Mouse (Mus musculus) neural tube, embryonic 12.5 days (tissue): Measurements from ENCODE around the gene B430306N03Rik. TPM values are rescaled to one million over a fixed set of nuclear protein-coding genes. Genes with fewer than 3 reads are reported as not detected.
"Not testable (repeated sequence)": the region's sequence is repeated elsewhere in the genome, so short reads cannot be mapped to it uniquely, and the experiment has no call there.

Experiments
- ATAC-seq: fragments of 200-750 bp; cut with Nextera tagmentation; 2 replicates; pipeline ENCODE4 v1.8.0; 2017; ENCODE audit warnings: low read depth, mild to moderate bottlenecking, moderate TSS enrichment, moderate library complexity; ENCODE audit not compliant: low FRiP score
- H3K27ac ChIP-seq: fragments of 300-500 bp; sonication (generic); 2 replicates; pipeline ENCODE4 v1.5.1; 2016
- H3K27me3 ChIP-seq: fragments of 300-500 bp; sonication (generic); replicated peaks from 2 replicates; pipeline ENCODE4 v1.6.1; 2016; ENCODE audit warnings: mild to moderate bottlenecking
- H3K36me3 ChIP-seq: fragments of 300-500 bp; sonication (generic); 2 replicates; pipeline ENCODE4 v1.6.1; 2016; ENCODE audit warnings: mild to moderate bottlenecking
- H3K4me1 ChIP-seq: fragments of 300-500 bp; sonication (generic); 2 replicates; pipeline ENCODE4 v1.6.1; 2016
- H3K4me2 ChIP-seq: fragments of 300-500 bp; sonication (generic); replicated peaks from 2 replicates; pipeline ENCODE4 v1.6.1; 2016; ENCODE audit warnings: mild to moderate bottlenecking
- H3K4me3 ChIP-seq: fragments of 300-500 bp; sonication (generic); 2 replicates; pipeline ENCODE4 v1.5.1; 2016
- H3K9ac ChIP-seq: fragments of 300-500 bp; sonication (generic); 2 replicates; pipeline ENCODE4 v1.6.1; 2016; ENCODE audit warnings: mild to moderate bottlenecking
- H3K9me3 ChIP-seq: fragments of 300-500 bp; sonication (generic); 2 replicates; pipeline ENCODE4 v1.6.1; 2016; ENCODE audit warnings: mild to moderate bottlenecking
- whole genome bisulfite sequencing: fragments of 180-500 bp; shearing (Covaris S2); methylation state at CpG from one replicate; pipeline ENCODE4 v1.1.7; 2016; 5-methylcytosine and 5-hydroxymethylcytosine counted together
- polyA plus RNA-seq: library from polyadenylated mRNA; unstranded; fragments of >200 nt; fragmentation: Nextera tagmentation; extraction: Ambion mirVana; gene quantifications from 2 replicates; pipeline ENCODE4 v1.2.1, GENCODE M21; 2016

B430306N03Rik gene
- polyA plus RNA-seq, 1 experiment from 2014 or later = not detected

DNA sequence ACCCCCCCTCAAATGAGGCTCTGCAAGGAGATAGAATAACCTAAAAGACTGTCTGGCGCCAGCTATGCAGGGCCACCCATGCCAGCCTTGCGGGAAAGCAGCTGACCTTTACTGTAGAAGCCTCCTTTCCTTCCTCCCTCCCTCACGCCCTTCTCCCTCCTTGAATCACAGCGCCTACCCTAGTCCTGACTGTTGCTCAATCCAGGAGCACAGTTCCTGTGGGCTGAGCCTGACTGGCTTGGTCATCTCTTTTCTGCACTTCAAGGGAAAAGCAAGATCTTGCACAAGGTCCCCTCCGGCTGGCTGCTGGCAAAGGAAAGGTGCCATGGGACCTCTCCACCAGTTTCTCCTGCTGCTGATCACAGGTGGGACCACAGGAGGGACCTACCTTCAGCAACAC, 30.3 kb downstream of the B430306N03Rik start, which contains the start of gene Trem2:
Gene Trem2, plus strand, starts transcription at position 171 of the 400 bp plus-strand sequence.
- Histone ChIP-seq H3K27me3 (no peaks in the 10 kb centered on the region), H3K9me3 (no peaks in the 10 kb centered on the region), H3K27ac (no peak within 1 kb of the TSS), H3K4me1 (no peaks in the 10 kb centered on the region), H3K4me3 (no peak within 1 kb of the TSS), H3K4me2 (no peak within 1 kb of the TSS), H3K36me3 (no peaks in the 10 kb centered on the region), H3K9ac (no peak within 1 kb of the TSS)
- no peak for ATAC-seq
- WGBS = 79% methylated on average over 5 of the region's 5 CpGs

DNA sequence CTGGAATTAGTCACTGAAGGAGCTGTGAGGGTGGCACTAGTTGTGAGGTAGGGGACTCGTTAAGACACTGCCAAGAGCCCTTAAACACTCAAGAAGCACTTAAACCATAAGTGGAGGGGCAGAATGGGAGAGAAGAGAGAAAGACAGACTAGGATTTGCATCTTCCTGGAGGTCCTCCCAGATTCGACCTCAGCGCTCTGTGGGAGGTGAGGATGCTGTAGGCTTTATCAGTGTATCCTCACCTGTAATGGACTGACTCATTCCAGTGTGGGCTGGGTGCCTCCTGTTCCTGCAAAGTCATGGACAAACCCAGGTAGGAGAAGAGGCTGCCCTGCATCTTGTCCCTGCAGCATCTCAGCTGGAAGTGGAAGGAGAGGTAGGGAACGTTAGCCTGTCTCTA, 30.9 kb downstream of the B430306N03Rik start:
- no peaks in the 10 kb centered on the region for H3K9me3 ChIP-seq
- WGBS = 65% methylated on average over 4 of the region's 4 CpGs

DNA sequence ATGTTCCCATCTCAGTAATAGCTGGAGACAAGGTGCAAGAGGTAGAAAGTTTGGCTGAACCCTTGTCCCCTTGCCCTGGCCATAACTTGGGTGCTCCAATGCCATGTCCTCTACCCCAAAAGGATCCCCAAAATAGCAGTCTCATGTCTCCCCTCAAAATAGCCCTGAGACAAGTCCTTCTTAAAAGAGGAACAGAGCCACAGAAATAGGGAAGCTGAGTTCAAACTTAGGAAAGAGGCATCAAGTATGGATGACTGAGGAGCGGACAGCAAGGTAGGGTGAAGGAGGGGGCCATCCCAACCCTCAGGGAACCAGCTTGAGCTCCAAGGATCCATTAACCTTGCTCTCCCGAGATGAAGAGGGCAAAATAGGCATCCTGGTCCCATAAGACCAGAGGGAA, 31.3 kb downstream of the B430306N03Rik start:
- no peak overlapping the region for H3K4me3 ChIP-seq
- ATAC-seq = no peak
- no peak overlapping the region for H3K4me2 ChIP-seq
- 78% methylated on average over 2 of the region's 2 CpGs for WGBS
- H3K27ac ChIP-seq = no peak overlapping the region
- H3K36me3 ChIP-seq = no peaks in the 10 kb centered on the region
- H3K27me3 ChIP-seq = no peaks in the 10 kb centered on the region
- H3K4me1 ChIP-seq = no peaks in the 10 kb centered on the region
- H3K9me3 ChIP-seq = no peaks in the 10 kb centered on the region
- H3K9ac ChIP-seq = no peak overlapping the region

More for the DNA sequence above, 30.9 kb downstream of the B430306N03Rik start:
- Histone ChIP-seq H3K4me2 (no peak overlapping the region), H3K36me3 (no peaks in the 10 kb centered on the region), H3K9ac (no peak overlapping the region), H3K27ac (no peak overlapping the region), H3K27me3 (no peaks in the 10 kb centered on the region), H3K4me3 (no peak overlapping the region), H3K4me1 (no peaks in the 10 kb centered on the region)
- no peak for ATAC-seq

DNA sequence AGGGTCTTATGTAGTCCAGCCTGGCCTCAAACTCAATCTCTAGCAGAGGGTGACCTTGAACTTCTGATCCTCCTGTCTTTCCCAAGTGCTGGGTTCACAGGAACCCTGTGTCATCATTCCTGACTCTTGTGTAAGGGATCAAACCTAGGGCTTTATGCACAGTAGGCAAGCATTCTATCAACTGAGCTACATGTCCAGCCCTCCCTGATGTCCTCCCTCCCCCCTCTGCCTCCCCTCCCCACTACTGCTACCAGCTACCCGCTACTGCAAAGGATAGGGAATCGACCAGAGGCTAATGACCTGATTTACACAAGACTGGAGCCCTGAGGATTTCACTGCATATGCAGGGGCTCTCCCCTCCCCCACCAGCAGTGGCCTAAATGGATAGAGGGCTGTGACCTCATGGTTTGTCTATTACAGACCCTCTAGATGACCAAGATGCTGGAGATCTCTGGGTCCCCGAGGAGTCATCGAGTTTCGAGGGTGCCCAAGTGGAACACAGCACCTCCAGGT, 34.8 kb downstream of the B430306N03Rik start:
- Histone ChIP-seq H3K27ac (no peak overlapping the region), H3K4me3 (no peak overlapping the region), H3K9me3 (no peaks in the 10 kb centered on the region), H3K27me3 (no peaks in the 10 kb centered on the region), H3K9ac (no peak overlapping the region), H3K4me2 (no peak overlapping the region), H3K4me1 (no peaks in the 10 kb centered on the region), H3K36me3 (no peaks in the 10 kb centered on the region)
- no peak for ATAC-seq
- WGBS = 64% methylated on average over 5 of the region's 5 CpGs

DNA sequence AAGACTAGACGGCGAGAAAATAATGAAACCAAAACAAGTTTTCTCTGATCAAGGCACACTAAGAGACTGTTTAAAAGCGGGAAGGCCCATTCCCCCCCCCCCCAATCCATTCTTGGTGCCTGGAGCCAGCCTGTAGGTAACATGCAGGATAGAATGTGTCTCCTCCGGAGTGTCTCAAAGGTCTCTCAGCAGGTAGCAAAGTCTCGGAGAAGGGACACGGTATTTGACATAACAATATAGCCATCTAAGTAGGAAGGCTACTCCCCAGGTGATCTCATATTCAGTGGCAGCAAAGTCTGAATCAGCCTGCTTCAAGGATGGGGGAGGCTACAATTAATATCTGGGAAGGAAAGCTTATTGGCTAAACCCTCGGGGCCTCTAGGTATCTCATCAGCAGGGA, 37.0 kb downstream of the B430306N03Rik start:
- H3K9me3 ChIP-seq, H3K4me1 ChIP-seq, H3K36me3 ChIP-seq, H3K4me2 ChIP-seq, H3K4me3 ChIP-seq, H3K27ac ChIP-seq, ATAC-seq, H3K9ac ChIP-seq, H3K27me3 ChIP-seq: not testable (repeated sequence)
- WGBS = 70% methylated on average over 7 of the region's 7 CpGs

DNA sequence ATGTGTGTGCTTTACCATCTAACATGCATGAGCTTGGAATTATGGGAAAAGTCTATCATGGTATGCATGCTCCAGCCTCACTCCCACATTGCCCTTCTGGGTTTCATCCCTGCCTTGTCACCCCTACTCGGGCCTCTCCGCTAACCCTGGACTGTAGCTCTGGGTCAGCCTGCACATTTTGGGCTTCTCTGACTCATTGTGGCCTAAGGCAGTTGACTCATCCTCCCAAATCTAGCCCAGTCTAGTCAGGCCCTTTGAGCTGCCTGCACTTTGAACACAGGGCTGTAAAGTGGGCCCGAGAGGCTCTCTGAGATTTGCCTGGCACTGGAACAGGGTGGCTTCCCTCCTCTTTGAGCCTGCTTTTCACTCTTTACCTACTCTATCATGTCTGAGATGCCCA, 39.9 kb downstream of the B430306N03Rik start:
- H3K9ac ChIP-seq = no peak overlapping the region
- no peaks in the 10 kb centered on the region for H3K27me3 ChIP-seq
- H3K9me3 ChIP-seq = no peaks in the 10 kb centered on the region
- H3K27ac ChIP-seq = no peak overlapping the region
- H3K4me3 ChIP-seq = no peak overlapping the region
- no peaks in the 10 kb centered on the region for H3K4me1 ChIP-seq
- 92% methylated on average over 3 of the region's 3 CpGs for WGBS
- H3K36me3 ChIP-seq = no peaks in the 10 kb centered on the region
- H3K4me2 ChIP-seq = no peak overlapping the region
- no peak for ATAC-seq

DNA sequence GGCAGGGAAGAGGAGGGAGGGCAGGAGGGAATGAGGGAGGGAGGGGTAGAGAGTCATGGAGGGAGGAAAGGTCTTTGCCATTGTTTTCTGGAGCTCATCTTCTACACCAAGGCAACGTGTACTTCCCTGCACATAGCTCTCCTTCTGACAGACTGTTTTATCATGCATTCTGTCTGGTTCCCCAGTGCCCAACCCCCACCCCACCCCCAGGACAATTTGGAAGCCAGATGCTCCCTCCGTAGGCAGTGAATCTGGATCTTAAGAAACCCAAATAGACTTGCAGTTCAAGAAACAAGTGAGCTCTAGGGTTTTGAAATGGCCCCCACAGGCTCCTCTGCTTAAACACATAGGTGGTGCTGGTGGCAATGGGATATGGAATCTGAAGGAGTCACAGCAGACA, 42.0 kb downstream of the B430306N03Rik start:
- Histone ChIP-seq H3K27me3 (no peaks in the 10 kb centered on the region), H3K27ac (no peak overlapping the region), H3K4me3 (no peak overlapping the region), H3K9ac (no peak overlapping the region), H3K4me1 (no peaks in the 10 kb centered on the region), H3K9me3 (no peaks in the 10 kb centered on the region), H3K36me3 (no peaks in the 10 kb centered on the region), H3K4me2 (no peak overlapping the region)
- ATAC-seq = no peak
- 54% methylated on average over 2 of the region's 2 CpGs for WGBS

DNA sequence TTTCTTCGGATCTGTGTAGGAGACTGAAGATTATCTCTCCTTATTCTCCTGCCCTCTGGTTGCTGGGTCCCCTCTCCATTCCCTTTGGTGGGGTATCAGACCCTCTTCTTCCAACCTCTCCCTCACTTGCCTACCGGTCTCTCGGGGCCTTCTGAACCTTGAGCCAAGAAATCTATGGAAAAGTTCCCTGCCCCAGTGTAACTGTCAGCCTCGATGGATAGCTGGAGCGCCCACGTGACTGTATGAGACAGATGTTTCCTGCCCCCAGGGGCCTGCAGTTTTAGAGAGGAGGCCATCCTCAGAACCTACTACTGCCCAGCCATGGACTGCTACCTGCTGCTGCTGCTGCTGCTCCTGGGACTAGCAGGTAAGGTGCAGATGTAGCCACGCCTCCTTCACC, 43.7 kb downstream of the B430306N03Rik start, which contains the start of gene Treml1:
Gene Treml1, plus strand, starts transcription at position 301 of the 400 bp plus-strand sequence.
- no peak within 1 kb of the TSS for H3K4me2 ChIP-seq
- no peak within 1 kb of the TSS for H3K4me3 ChIP-seq
- no peaks in the 10 kb centered on the region for H3K9me3 ChIP-seq
- no peak within 1 kb of the TSS for H3K27ac ChIP-seq
- H3K9ac ChIP-seq = no peak within 1 kb of the TSS
- WGBS = 85% methylated on average over 7 of the region's 7 CpGs
- H3K36me3 ChIP-seq = no peaks in the 10 kb centered on the region
- H3K4me1 ChIP-seq = no peaks in the 10 kb centered on the region
- ATAC-seq = no peak
- H3K27me3 ChIP-seq = no peaks in the 10 kb centered on the region

DNA sequence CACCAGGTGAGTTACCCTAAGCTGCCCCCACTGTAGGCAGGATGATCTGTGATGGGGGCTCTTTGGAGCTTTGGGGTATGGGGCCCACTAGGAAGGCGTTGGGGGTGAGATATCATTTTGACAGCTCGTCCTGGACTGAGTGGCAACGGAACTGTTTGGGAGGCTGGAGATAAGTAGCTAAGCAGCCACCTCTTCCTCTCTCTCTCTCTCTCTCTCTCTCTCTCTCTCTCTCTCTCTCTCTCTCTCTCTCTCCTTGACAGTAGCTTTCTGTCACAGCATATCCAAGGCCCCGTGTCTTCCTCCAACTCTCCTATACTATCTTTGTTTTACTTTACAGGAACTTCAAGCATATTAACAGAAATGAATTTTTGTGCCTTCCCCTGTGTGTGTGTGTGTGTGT, 44.5 kb downstream of the B430306N03Rik start:
- no peak for ATAC-seq
- no peaks in the 10 kb centered on the region for H3K4me1 ChIP-seq
- H3K27me3 ChIP-seq = no peaks in the 10 kb centered on the region
- H3K4me2 ChIP-seq = no peak overlapping the region
- H3K9me3 ChIP-seq = no peaks in the 10 kb centered on the region
- no peak overlapping the region for H3K27ac ChIP-seq
- WGBS = 79% methylated on average over 4 of the region's 4 CpGs
- no peak overlapping the region for H3K4me3 ChIP-seq
- no peaks in the 10 kb centered on the region for H3K36me3 ChIP-seq
- no peak overlapping the region for H3K9ac ChIP-seq

DNA sequence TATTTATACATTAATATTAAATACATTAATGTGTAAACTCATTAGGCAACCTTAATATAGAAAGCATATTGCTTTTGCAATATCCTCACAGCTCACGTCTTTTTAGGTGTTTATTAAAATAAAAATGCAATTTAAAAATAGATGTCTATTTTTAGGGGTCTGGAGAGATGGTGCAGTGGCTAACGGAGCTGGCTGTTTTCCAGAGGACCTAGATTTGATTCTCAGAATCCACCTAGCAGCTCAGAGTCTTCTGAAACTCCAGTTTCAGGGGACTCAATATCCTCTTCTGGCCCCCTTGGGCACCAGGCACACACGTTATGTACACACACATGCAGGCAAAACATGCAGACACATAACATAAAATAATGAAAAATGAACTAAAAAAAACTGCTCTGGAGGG, 46.4 kb downstream of the B430306N03Rik start:
- H3K27me3 ChIP-seq = no peaks in the 10 kb centered on the region
- no peak overlapping the region for H3K4me2 ChIP-seq
- H3K27ac ChIP-seq = no peak overlapping the region
- no peak overlapping the region for H3K9ac ChIP-seq
- no peaks in the 10 kb centered on the region for H3K9me3 ChIP-seq
- no peaks in the 10 kb centered on the region for H3K4me1 ChIP-seq
- H3K36me3 ChIP-seq = no peaks in the 10 kb centered on the region
- H3K4me3 ChIP-seq = no peak overlapping the region
- 89% methylated on average over 3 of the region's 3 CpGs for WGBS
- ATAC-seq = no peak

DNA sequence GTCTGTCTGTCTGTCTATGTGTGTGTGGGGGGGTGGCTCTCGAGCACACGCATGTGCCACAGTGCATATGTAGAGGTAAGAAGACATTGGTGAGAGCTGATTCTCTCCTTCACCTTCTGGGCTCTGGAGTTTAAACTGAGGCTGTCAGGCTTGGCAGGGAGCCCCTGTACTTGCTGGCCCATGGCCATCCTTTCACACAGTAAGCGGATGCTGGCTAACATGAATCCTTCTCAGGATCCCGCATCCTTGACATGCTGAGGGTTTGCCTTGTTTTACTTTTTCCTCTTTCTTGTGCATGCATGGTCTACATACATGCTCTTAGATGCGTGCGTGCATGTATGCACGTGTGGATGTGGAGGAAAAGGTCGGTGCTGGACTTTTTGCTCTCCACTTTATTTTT, 47.0 kb downstream of the B430306N03Rik start:
- Histone ChIP-seq H3K4me1 (no peaks in the 10 kb centered on the region), H3K27ac (no peak overlapping the region), H3K4me3 (no peak overlapping the region), H3K4me2 (no peak overlapping the region), H3K9ac (no peak overlapping the region), H3K27me3 (no peaks in the 10 kb centered on the region), H3K36me3 (no peaks in the 10 kb centered on the region), H3K9me3 (no peaks in the 10 kb centered on the region)
- ATAC-seq = no peak
- WGBS = 93% methylated on average over 8 of the region's 8 CpGs

DNA sequence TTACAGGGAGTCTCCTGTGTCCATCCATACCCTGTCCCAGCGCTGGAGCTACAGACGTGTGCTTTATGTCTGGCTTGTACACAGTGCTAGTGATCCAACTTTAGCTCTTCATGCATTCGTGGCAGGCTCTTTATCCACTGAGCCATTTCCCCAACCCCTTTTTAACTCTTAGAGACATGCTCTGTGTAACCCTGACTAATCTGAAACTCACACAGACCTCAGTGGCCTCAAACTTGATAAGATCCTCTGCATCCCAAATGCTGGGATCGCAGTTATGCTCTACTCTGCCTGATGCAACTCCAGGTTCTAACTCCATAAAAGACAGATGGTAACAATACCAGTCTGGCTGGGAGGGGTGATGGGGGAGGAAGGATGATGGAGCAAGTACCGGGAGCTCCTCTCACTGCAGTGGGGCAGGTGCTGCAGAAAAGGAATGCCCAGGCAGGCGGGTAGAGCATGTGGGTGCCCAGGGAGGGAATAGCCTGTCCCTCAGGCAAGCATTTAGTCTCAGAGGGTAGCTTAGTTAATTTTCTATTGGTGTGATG, 47.6 kb downstream of the B430306N03Rik start:
- ATAC-seq = no peak
- Histone ChIP-seq H3K36me3 (no peaks in the 10 kb centered on the region), H3K9me3 (no peaks in the 10 kb centered on the region), H3K27me3 (no peaks in the 10 kb centered on the region), H3K27ac (no peak overlapping the region), H3K9ac (no peak overlapping the region), H3K4me2 (no peak overlapping the region), H3K4me1 (no peaks in the 10 kb centered on the region), H3K4me3 (no peak overlapping the region)
- 78% methylated on average over 6 of the region's 6 CpGs for whole genome bisulfite sequencing

DNA sequence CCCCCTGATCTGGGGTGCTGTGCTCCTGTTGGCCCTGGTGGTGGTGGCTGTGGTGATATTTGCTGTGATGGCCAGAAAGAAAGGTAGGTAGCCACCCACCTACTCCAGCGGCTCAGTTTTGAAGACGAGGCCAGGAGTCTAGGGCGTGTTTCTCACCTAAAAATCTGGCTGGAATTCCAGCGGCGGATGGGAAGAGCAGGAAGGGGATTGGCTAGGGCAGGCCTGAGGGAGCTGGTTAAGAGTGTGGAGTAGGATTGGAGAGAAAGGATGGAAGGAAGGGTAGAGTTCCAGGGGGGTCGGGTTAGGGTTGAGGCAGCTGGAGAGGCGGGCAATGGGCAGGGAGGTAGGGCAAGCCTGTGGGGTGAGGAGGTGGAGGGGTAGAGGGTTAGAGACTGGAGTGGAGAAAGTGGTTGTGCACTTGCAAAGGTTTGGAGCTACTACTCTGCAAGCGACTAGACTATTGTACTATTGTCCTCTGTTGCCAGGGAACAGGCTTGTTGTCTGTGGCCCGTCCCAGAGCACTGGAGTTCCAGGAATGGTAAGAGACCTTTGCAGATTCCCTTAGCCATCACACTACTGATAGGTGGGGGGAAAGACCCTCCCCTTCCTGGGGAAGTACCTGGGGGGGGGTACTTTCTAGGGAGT, 49.7 kb downstream of the B430306N03Rik start:
- Histone ChIP-seq H3K4me3 (no peak overlapping the region), H3K9me3 (no peaks in the 10 kb centered on the region), H3K4me2 (no peak overlapping the region), H3K4me1 (no peaks in the 10 kb centered on the region), H3K27ac (no peak overlapping the region), H3K27me3 (no peaks in the 10 kb centered on the region), H3K9ac (no peak overlapping the region), H3K36me3 (no peaks in the 10 kb centered on the region)
- no peak for ATAC-seq
- WGBS = 73% methylated on average over 9 of the region's 9 CpGs
